Mouse (Mus musculus) G1E (cell line): ENCODE data around the gene Usp49. TPM values are rescaled to one million over a fixed set of nuclear protein-coding genes. Genes with fewer than 3 reads are reported as not detected.

Experiments used
- ATAC-seq: 2 replicates; pipeline ENCODE4 v1.8.0; 2016; ENCODE audit warnings: mild to moderate bottlenecking; ENCODE audit not compliant: insufficient number of reproducible peaks, poor library complexity, low FRiP score, severe bottlenecking; ENCODE audit errors: extremely low read depth
- DNase-seq: peaks from one replicate; pipeline ENCODE4 v3.0.0; 2012; ENCODE audit warnings: low spot score
- H3K27me3 ChIP-seq: 2 replicates; pipeline ENCODE4 v1.6.1; 2012; ENCODE audit warnings: mild to moderate bottlenecking, low read length, inconsistent platforms; ENCODE audit not compliant: insufficient read depth
- H3K36me3 ChIP-seq: replicated peaks from 2 replicates; pipeline ENCODE3; 2012; ENCODE audit warnings: mild to moderate bottlenecking, inconsistent platforms
- H3K4me1 ChIP-seq: 2 replicates; pipeline ENCODE4 v1.6.1; 2012; ENCODE audit warnings: low read depth, low read length, inconsistent platforms, mixed read lengths; ENCODE audit not compliant: insufficient read depth
- H3K4me3 ChIP-seq: 2 replicates; pipeline ENCODE4 v1.5.1; 2012; ENCODE audit warnings: low read depth, mild to moderate bottlenecking, inconsistent platforms, low read length, moderate library complexity, mixed read lengths
- H3K9me3 ChIP-seq: replicated peaks from 2 replicates; pipeline ENCODE4 v1.6.1; 2012; ENCODE audit warnings: inconsistent platforms
- CTCF ChIP-seq: IDR thresholded peaks from 2 replicates; pipeline ENCODE4 v1.5.1; 2012; ENCODE audit warnings: low read depth, low read length, inconsistent platforms, mixed read lengths
- GATA1 ChIP-seq: IDR thresholded peaks from 2 replicates; pipeline ENCODE4 v1.6.1; 2012; ENCODE audit warnings: borderline replicate concordance, low read length, inconsistent platforms, mixed read lengths
- GATA2 ChIP-seq: IDR thresholded peaks from 2 replicates; pipeline ENCODE4 v1.6.1; 2012; ENCODE audit warnings: low read depth, low read length, inconsistent platforms, borderline replicate concordance
- POLR2AphosphoS5 ChIP-seq: IDR thresholded peaks from 2 replicates; pipeline ENCODE4 v1.6.1; 2012; ENCODE audit warnings: low read depth, low read length, inconsistent platforms; ENCODE audit not compliant: insufficient replicate concordance
- TAL1 ChIP-seq: conservative IDR thresholded peaks from 2 replicates; pipeline ENCODE4 v1.6.1; 2012; ENCODE audit warnings: low read depth, low read length, inconsistent platforms, mixed read lengths
- polyA plus RNA-seq: library from polyadenylated mRNA; stranded (reverse); fragments of >175 nt; gene quantifications from 2 replicates; pipeline ENCODE4 v1.2.3, GENCODE M21; 2012
- total RNA-seq, 2 experiments: library from RNA; stranded (forward) in 1 of 2; stranded (reverse) in 1 of 2; fragments of 200-1000 nt in 1 of 2; fragments of >200 nt in 1 of 2; fragmentation: Nextera tagmentation in 1 of 2; gene quantifications; 2 replicates each; pipeline ENCODE4 v1.2.3; 2014 to 2017

Usp49 gene
- total and polyA plus RNA-seq, 3 experiments: 5.3 to 41.7 (median 15.6) TPM

GRCm38 (mm10) chr17:47712889-47713571 lies 82.5 kb downstream of the Usp49 start:
- no peaks in the 10 kb centered on the region for H3K36me3 ChIP-seq
- no peak overlapping the region for H3K4me3 ChIP-seq
- no peak for DNase-seq
- no peaks in the 10 kb centered on the region for H3K9me3 ChIP-seq
- H3K4me1 ChIP-seq: peaks cover 8% of the 10 kb centered on the region
- no peak for ATAC-seq
- H3K27me3 ChIP-seq: peaks cover 52% of the 10 kb centered on the region
- TF ChIP-seq CTCF: no peak
- no peak for TF ChIP-seq GATA1
- no peak for TF ChIP-seq TAL1
- no peak for TF ChIP-seq GATA2
- no peak for TF ChIP-seq POLR2AphosphoS5

- Histone ChIP-seq H3K4me3 (no peak overlapping the region), H3K4me1 (peaks cover 6% of the 10 kb centered on the region), H3K9me3 (no peaks in the 10 kb centered on the region), H3K36me3 (no peaks in the 10 kb centered on the region), H3K27me3 (peaks cover 48% of the 10 kb centered on the region)
- TF ChIP-seq GATA1 (no peak), CTCF (no peak), GATA2 (no peak), POLR2AphosphoS5 (no peak), TAL1 (no peak)
- ATAC-seq (no peak), DNase-seq (no peak)
Observed at GRCm38 (mm10) chr17:47715037-47715436, 84.5 kb downstream of the Usp49 start.

GRCm38 (mm10) chr17:47721183-47721582 lies 90.7 kb downstream of the Usp49 start:
- Histone ChIP-seq H3K36me3 (no peaks in the 10 kb centered on the region), H3K4me3 (no peak overlapping the region), H3K4me1 (no peaks in the 10 kb centered on the region), H3K9me3 (no peaks in the 10 kb centered on the region), H3K27me3 (peaks cover 38% of the 10 kb centered on the region)
- DNase-seq: no peak
- TF ChIP-seq GATA1 (no peak), TAL1 (no peak), POLR2AphosphoS5 (no peak), GATA2 (no peak), CTCF (no peak)
- no peak for ATAC-seq

- DNase-seq: no peak
- no peaks in the 10 kb centered on the region; the same call in 1 of the 2 replicates for H3K4me1 ChIP-seq
- no peaks in the 10 kb centered on the region for H3K9me3 ChIP-seq
- TF ChIP-seq POLR2AphosphoS5: no peak
- no peak for TF ChIP-seq GATA2
- no peak for TF ChIP-seq GATA1
- no peak for TF ChIP-seq CTCF
- TF ChIP-seq TAL1: no peak
- no peaks in the 10 kb centered on the region for H3K36me3 ChIP-seq
- peaks cover 52% of the 10 kb centered on the region for H3K27me3 ChIP-seq
- no peak within 1 kb of the TSS for H3K4me3 ChIP-seq
- ATAC-seq: no peak
Observed at GRCm38 (mm10) chr17:47726566-47726965, 96.1 kb downstream of the Usp49 start, which contains the start of gene Pgc. TSS of gene Pgc (plus strand) at chr17:47726842.

GRCm38 (mm10) chr17:47730633-47731575 lies 100.4 kb downstream of the Usp49 start:
- no peak for ATAC-seq
- DNase-seq: no peak
- no peak for TF ChIP-seq TAL1
- no peak for TF ChIP-seq GATA2
- TF ChIP-seq POLR2AphosphoS5: no peak
- TF ChIP-seq CTCF: no peak
- TF ChIP-seq GATA1: no peak
- Histone ChIP-seq H3K27me3 (peaks cover 65% of the 10 kb centered on the region), H3K4me3 (no peak overlapping the region), H3K4me1 (peaks cover 12% of the 10 kb centered on the region; the same call in 1 of the 2 replicates), H3K9me3 (no peaks in the 10 kb centered on the region), H3K36me3 (no peaks in the 10 kb centered on the region)

GRCm38 (mm10) chr17:47735553-47736100 lies 105.1 kb downstream of the Usp49 start:
- no peak overlapping the region for H3K4me3 ChIP-seq
- no peak for TF ChIP-seq TAL1
- TF ChIP-seq POLR2AphosphoS5: no peak
- TF ChIP-seq GATA1: no peak
- TF ChIP-seq GATA2: no peak
- TF ChIP-seq CTCF: no peak
- ATAC-seq: no peak
- H3K4me1 ChIP-seq: peaks cover 40% of the 10 kb centered on the region
- no peak for DNase-seq
- peaks cover 2% of the 10 kb centered on the region for H3K36me3 ChIP-seq
- H3K9me3 ChIP-seq: no peaks in the 10 kb centered on the region
- peaks cover 29% of the 10 kb centered on the region for H3K27me3 ChIP-seq

Other genes starting within 250 kb of the Usp49 start
- gene Guca1b, start 245.3 kb upstream of the Usp49 start, total RNA-seq (2014; fragmentation: Nextera tagmentation): not detected in 2 replicates
- gene Guca1b, start 245.3 kb upstream of the Usp49 start, total RNA-seq (2017): not detected in 2 replicates
- not detected in 2 replicates for gene Guca1b, start 245.3 kb upstream of the Usp49 start, polyA plus RNA-seq
- gene Guca1a, start 230.1 kb upstream of the Usp49 start, total RNA-seq (2014; fragmentation: Nextera tagmentation): not detected in 2 replicates
- gene Guca1a, start 230.1 kb upstream of the Usp49 start, total RNA-seq (2017): not detected in 2 replicates
- 0.08 and 0.10 TPM in 2 replicates for gene Guca1a, start 230.1 kb upstream of the Usp49 start, polyA plus RNA-seq
- not detected in 2 replicates for gene AI661453, start 194.1 kb upstream of the Usp49 start, total RNA-seq (2014; fragmentation: Nextera tagmentation)
- gene AI661453, start 194.1 kb upstream of the Usp49 start, total RNA-seq (2017): under 0.01 and 0.06 TPM in 2 replicates
- gene AI661453, start 194.1 kb upstream of the Usp49 start, polyA plus RNA-seq: 0.02 and 0.03 TPM in 2 replicates
- gene 1700001C19Rik, start 193.3 kb upstream of the Usp49 start, total RNA-seq (2014; fragmentation: Nextera tagmentation): not detected in 2 replicates
- 0.17 TPM in 1 of 2 replicates, not detected in the other for gene 1700001C19Rik, start 193.3 kb upstream of the Usp49 start, total RNA-seq (2017)
- gene 1700001C19Rik, start 193.3 kb upstream of the Usp49 start, polyA plus RNA-seq: not detected in 2 replicates
- 29.1 and 31.1 TPM in 2 replicates for gene Taf8, start 128.4 kb upstream of the Usp49 start, total RNA-seq (2014; fragmentation: Nextera tagmentation)
- 39.8 and 47.0 TPM in 2 replicates for gene Taf8, start 128.4 kb upstream of the Usp49 start, total RNA-seq (2017)
- gene Taf8, start 128.4 kb upstream of the Usp49 start, polyA plus RNA-seq: 22.3 and 22.4 TPM in 2 replicates
- 229 and 238 TPM in 2 replicates for gene Ccnd3, start 125.6 kb upstream of the Usp49 start, total RNA-seq (2014; fragmentation: Nextera tagmentation)
- 134 and 143 TPM in 2 replicates for gene Ccnd3, start 125.6 kb upstream of the Usp49 start, total RNA-seq (2017)
- 426 and 439 TPM in 2 replicates for gene Ccnd3, start 125.6 kb upstream of the Usp49 start, polyA plus RNA-seq
- gene Bysl, start 19.2 kb upstream of the Usp49 start, total RNA-seq (2014; fragmentation: Nextera tagmentation): 8.1 and 11.8 TPM in 2 replicates
- gene Bysl, start 19.2 kb upstream of the Usp49 start, total RNA-seq (2017): 11.3 and 11.9 TPM in 2 replicates
- 35.2 and 44.0 TPM in 2 replicates for gene Bysl, start 19.2 kb upstream of the Usp49 start, polyA plus RNA-seq
- gene Med20, start 19.1 kb upstream of the Usp49 start, total RNA-seq (2014; fragmentation: Nextera tagmentation): 36.4 and 38.8 TPM in 2 replicates
- gene Med20, start 19.1 kb upstream of the Usp49 start, total RNA-seq (2017): 59.8 and 60.8 TPM in 2 replicates
- 6.0 and 9.9 TPM in 2 replicates for gene Med20, start 19.1 kb upstream of the Usp49 start, polyA plus RNA-seq
- gene Gm20517, start 19.1 kb upstream of the Usp49 start, total RNA-seq (2014; fragmentation: Nextera tagmentation): 2.7 and 9.6 TPM in 2 replicates
- gene Gm20517, start 19.1 kb upstream of the Usp49 start, total RNA-seq (2017): 1.2 and 2.0 TPM in 2 replicates
- 0.05 TPM in 1 of 2 replicates, not detected in the other for gene Gm20517, start 19.1 kb upstream of the Usp49 start, polyA plus RNA-seq
- gene Tomm6, start 57.7 kb downstream of the Usp49 start, total RNA-seq (2014; fragmentation: Nextera tagmentation): 343 and 409 TPM in 2 replicates
- gene Tomm6, start 57.7 kb downstream of the Usp49 start, total RNA-seq (2017): 55.4 and 69.9 TPM in 2 replicates
- gene Tomm6, start 57.7 kb downstream of the Usp49 start, polyA plus RNA-seq: 258 and 272 TPM in 2 replicates
- gene Frs3, start 58.3 kb downstream of the Usp49 start, total RNA-seq (2014; fragmentation: Nextera tagmentation): 1.5 and 2.1 TPM in 2 replicates
- gene Frs3, start 58.3 kb downstream of the Usp49 start, total RNA-seq (2017): 1.6 and 2.1 TPM in 2 replicates
- 2.0 and 3.0 TPM in 2 replicates for gene Frs3, start 58.3 kb downstream of the Usp49 start, polyA plus RNA-seq
- gene Gm21981, start 63.8 kb downstream of the Usp49 start, total RNA-seq (2014; fragmentation: Nextera tagmentation): not detected in 2 replicates
- gene Gm21981, start 63.8 kb downstream of the Usp49 start, total RNA-seq (2017): 0.12 and 0.71 TPM in 2 replicates
- 0.21 and 0.44 TPM in 2 replicates for gene Gm21981, start 63.8 kb downstream of the Usp49 start, polyA plus RNA-seq
- not detected in 2 replicates for gene Prickle4, start 64.0 kb downstream of the Usp49 start, total RNA-seq (2014; fragmentation: Nextera tagmentation)
- gene Prickle4, start 64.0 kb downstream of the Usp49 start, total RNA-seq (2017): 1.2 TPM in 1 of 2 replicates, not detected in the other
- 3.4 and 3.5 TPM in 2 replicates for gene Prickle4, start 64.0 kb downstream of the Usp49 start, polyA plus RNA-seq
- not detected in 2 replicates for gene Pgc, start 96.2 kb downstream of the Usp49 start, total RNA-seq (2014; fragmentation: Nextera tagmentation)
- not detected in 2 replicates for gene Pgc, start 96.2 kb downstream of the Usp49 start, total RNA-seq (2017)
- not detected in 2 replicates for gene Pgc, start 96.2 kb downstream of the Usp49 start, polyA plus RNA-seq
- gene Tfeb, start 106.3 kb downstream of the Usp49 start, total RNA-seq (2014; fragmentation: Nextera tagmentation): 11.9 and 17.8 TPM in 2 replicates
- gene Tfeb, start 106.3 kb downstream of the Usp49 start, total RNA-seq (2017): 10.7 and 11.6 TPM in 2 replicates
- gene Tfeb, start 106.3 kb downstream of the Usp49 start, polyA plus RNA-seq: 57.0 and 73.2 TPM in 2 replicates
- not detected in 2 replicates for gene Mdfi, start 204.0 kb downstream of the Usp49 start, total RNA-seq (2014; fragmentation: Nextera tagmentation)
- gene Mdfi, start 204.0 kb downstream of the Usp49 start, total RNA-seq (2017): 0.05 TPM in 1 of 2 replicates, not detected in the other
- gene Mdfi, start 204.0 kb downstream of the Usp49 start, polyA plus RNA-seq: not detected in 2 replicates